Mouse (Mus musculus) kidney, embryonic 14.5 days (tissue): ENCODE measurements at regions not wholly inside any gene's neighbourhood (a gene's known extent, or its start where the extent isn't known, plus 50 kb on each side); places are given as distances from the start of the nearest gene placed in this dataset.

ENCODE experiments used
- ATAC-seq: fragments of 200-750 bp; cut with Nextera tagmentation; 2 replicates; pipeline ENCODE4 v1.8.0; 2017; ENCODE audit warnings: moderate number of reproducible peaks, mild to moderate bottlenecking, moderate TSS enrichment, moderate library complexity; ENCODE audit not compliant: low FRiP score, low TSS enrichment
- H3K27ac ChIP-seq: fragments of 300-500 bp; sonication (generic); 2 replicates; pipeline ENCODE4 v1.5.1; 2014; ENCODE audit warnings: low read depth, mild to moderate bottlenecking, low read length, moderate library complexity, mixed read lengths
- H3K27me3 ChIP-seq: fragments of 300-500 bp; sonication (generic); 2 replicates; pipeline ENCODE4 v1.6.1; 2014; ENCODE audit warnings: mild to moderate bottlenecking, low read length; ENCODE audit not compliant: control insufficient read depth, insufficient read depth
- H3K36me3 ChIP-seq: fragments of 300-500 bp; sonication (generic); 2 replicates; pipeline ENCODE4 v1.6.1; 2014; ENCODE audit warnings: low read length, mixed read lengths; ENCODE audit not compliant: control insufficient read depth, insufficient read depth
- H3K4me1 ChIP-seq: fragments of 300-500 bp; sonication (generic); 2 replicates; pipeline ENCODE4 v1.6.1; 2014; ENCODE audit warnings: low read length, mixed read lengths; ENCODE audit not compliant: control insufficient read depth, insufficient read depth
- H3K4me2 ChIP-seq: fragments of 300-500 bp; sonication (generic); replicated peaks from 2 replicates; pipeline ENCODE4 v1.6.1; 2014; ENCODE audit warnings: low read depth, mild to moderate bottlenecking, low read length
- H3K4me3 ChIP-seq: fragments of 300-500 bp; sonication (generic); 2 replicates; pipeline ENCODE4 v1.5.1; 2014; ENCODE audit warnings: mild to moderate bottlenecking, low read length
- H3K9ac ChIP-seq: fragments of 300-500 bp; sonication (generic); 2 replicates; pipeline ENCODE4 v1.6.1; 2014; ENCODE audit warnings: low read depth, mild to moderate bottlenecking, low read length, moderate library complexity
- H3K9me3 ChIP-seq: fragments of 300-500 bp; sonication (generic); 2 replicates; pipeline ENCODE4 v1.6.1; 2016; ENCODE audit warnings: low read length; ENCODE audit not compliant: control insufficient read depth
- WGBS: fragments of 180-500 bp; shearing (Covaris S2); extraction: QIAGEN DNeasy Blood & Tissue Kit; methylation state at CpG from one replicate; pipeline ENCODE4 v1.1.7; 2014; 5-methylcytosine and 5-hydroxymethylcytosine counted together

GRCm38 (mm10) chr12:45614509-45615150, 540.1 kb upstream of the Stxbp6 start:
- Histone ChIP-seq H3K36me3 (no peaks in the 10 kb centered on the region), H3K4me1 (no peaks in the 10 kb centered on the region), H3K27me3 (no peaks in the 10 kb centered on the region), H3K9me3 (no peaks in the 10 kb centered on the region), H3K9ac (no peak overlapping the region), H3K27ac (no peak overlapping the region), H3K4me3 (no peak overlapping the region), H3K4me2 (no peak overlapping the region)
- WGBS = 9% methylated on average over 1 of the region's 1 CpGs
- ATAC-seq = peak; percentile 68; the same call in 1 of the 2 replicates

GRCm38 (mm10) chr12:45614074-45614473, 539.6 kb upstream of the Stxbp6 start:
- no peak overlapping the region for H3K9ac ChIP-seq
- no peak overlapping the region for H3K4me2 ChIP-seq
- no peaks in the 10 kb centered on the region for H3K9me3 ChIP-seq
- H3K27me3 ChIP-seq = no peaks in the 10 kb centered on the region
- H3K4me1 ChIP-seq = no peaks in the 10 kb centered on the region
- peak; percentile 92 for ATAC-seq
- H3K27ac ChIP-seq = no peak overlapping the region
- no peak overlapping the region for H3K4me3 ChIP-seq
- H3K36me3 ChIP-seq = no peaks in the 10 kb centered on the region

GRCm38 (mm10) chr12:45599443-45599842, 524.9 kb upstream of the Stxbp6 start:
- Histone ChIP-seq H3K9ac (no peak overlapping the region), H3K27me3 (no peaks in the 10 kb centered on the region), H3K4me3 (no peak overlapping the region), H3K36me3 (no peaks in the 10 kb centered on the region), H3K4me1 (no peaks in the 10 kb centered on the region), H3K4me2 (no peak overlapping the region), H3K9me3 (no peaks in the 10 kb centered on the region), H3K27ac (no peak overlapping the region)
- no peak for ATAC-seq
- 36% methylated on average over 3 of the region's 3 CpGs for WGBS

GRCm38 (mm10) chr12:45597904-45598570, 523.5 kb upstream of the Stxbp6 start:
- H3K4me3 ChIP-seq = no peak overlapping the region
- H3K27ac ChIP-seq = no peak overlapping the region
- no peaks in the 10 kb centered on the region for H3K9me3 ChIP-seq
- no peaks in the 10 kb centered on the region for H3K4me1 ChIP-seq
- no peak overlapping the region for H3K9ac ChIP-seq
- H3K36me3 ChIP-seq = no peaks in the 10 kb centered on the region
- ATAC-seq = peak; percentile 40; the same call in 1 of the 2 replicates
- WGBS = 34% methylated on average over 4 of the region's 4 CpGs
- H3K4me2 ChIP-seq = no peak overlapping the region
- H3K27me3 ChIP-seq = no peaks in the 10 kb centered on the region

GRCm38 (mm10) chr12:45594689-45595088, 520.2 kb upstream of the Stxbp6 start:
- ATAC-seq = peak; percentile 89
- no peaks in the 10 kb centered on the region for H3K36me3 ChIP-seq
- no peak overlapping the region for H3K4me3 ChIP-seq
- WGBS = 35% methylated on average over 3 of the region's 3 CpGs
- H3K27me3 ChIP-seq = no peaks in the 10 kb centered on the region
- no peaks in the 10 kb centered on the region for H3K4me1 ChIP-seq
- no peak overlapping the region for H3K4me2 ChIP-seq
- no peaks in the 10 kb centered on the region for H3K9me3 ChIP-seq
- H3K9ac ChIP-seq = no peak overlapping the region
- no peak overlapping the region for H3K27ac ChIP-seq

- Histone ChIP-seq H3K9me3 (no peaks in the 10 kb centered on the region), H3K27ac (no peak overlapping the region), H3K9ac (no peak overlapping the region), H3K27me3 (no peaks in the 10 kb centered on the region), H3K4me2 (no peak overlapping the region), H3K36me3 (no peaks in the 10 kb centered on the region), H3K4me1 (no peaks in the 10 kb centered on the region), H3K4me3 (no peak overlapping the region)
- 90% methylated on average over 2 of the region's 2 CpGs for WGBS
- ATAC-seq = no peak
Observed at GRCm38 (mm10) chr12:45590191-45590590, 515.7 kb upstream of the Stxbp6 start.

GRCm38 (mm10) chr12:45585763-45586162, 511.3 kb upstream of the Stxbp6 start:
- Histone ChIP-seq H3K27ac (no peak overlapping the region), H3K4me3 (no peak overlapping the region), H3K9me3 (no peaks in the 10 kb centered on the region), H3K9ac (no peak overlapping the region), H3K4me2 (no peak overlapping the region), H3K27me3 (no peaks in the 10 kb centered on the region), H3K4me1 (no peaks in the 10 kb centered on the region), H3K36me3 (no peaks in the 10 kb centered on the region)
- 89% methylated on average over 4 of the region's 4 CpGs for whole genome bisulfite sequencing
- ATAC-seq = no peak

GRCm38 (mm10) chr12:45563325-45564030, 489.0 kb upstream of the Stxbp6 start:
- no peaks in the 10 kb centered on the region for H3K4me1 ChIP-seq
- no peak overlapping the region for H3K9ac ChIP-seq
- no peak overlapping the region for H3K4me3 ChIP-seq
- no peaks in the 10 kb centered on the region for H3K36me3 ChIP-seq
- H3K27me3 ChIP-seq = no peaks in the 10 kb centered on the region
- H3K9me3 ChIP-seq = no peaks in the 10 kb centered on the region
- ATAC-seq = no peak
- no peak overlapping the region for H3K27ac ChIP-seq
- WGBS = 60% methylated on average over 13 of the region's 13 CpGs
- no peak overlapping the region for H3K4me2 ChIP-seq

- no peaks in the 10 kb centered on the region for H3K9me3 ChIP-seq
- ATAC-seq = no peak
- H3K4me1 ChIP-seq = no peaks in the 10 kb centered on the region
- H3K9ac ChIP-seq = no peak overlapping the region
- H3K27me3 ChIP-seq = no peaks in the 10 kb centered on the region
- no peak overlapping the region for H3K27ac ChIP-seq
- H3K4me3 ChIP-seq = no peak overlapping the region
- no peak overlapping the region for H3K4me2 ChIP-seq
- no peaks in the 10 kb centered on the region for H3K36me3 ChIP-seq
- WGBS = 38% methylated on average over 1 of the region's 1 CpGs
Observed at GRCm38 (mm10) chr12:45562637-45563220, 488.2 kb upstream of the Stxbp6 start.
